Mouse (Mus musculus): ENCODE data around the gene Aplp2. TPM values are rescaled to one million over a fixed set of nuclear protein-coding genes. Genes with fewer than 3 reads are reported as not detected.
A peak's percentile ranks its signal among the peaks of the same experiment; 100 is the strongest.

Gene Aplp2
- polyA plus RNA-seq, 2 experiments: 202 to 228 TPM

- WGBS: 43% methylated on average over 10 of the region's 10 CpGs
- Histone ChIP-seq H3K27ac (replicated peaks; ENCODE audit: low read depth, low read length) (no peak overlapping the region), H3K27me3 (ENCODE audit: control insufficient read depth, insufficient read depth, low read length) (no peaks in the 10 kb centered on the region), H3K4me2 (replicated peaks; ENCODE audit: low read depth, low read length, severe bottlenecking) (no peak overlapping the region), H3K4me1 (ENCODE audit: control insufficient read depth, insufficient read depth, low read length) (peaks cover 13% of the 10 kb centered on the region), H3K36me3 (ENCODE audit: control insufficient read depth, insufficient read depth, low read length) (peaks cover 11% of the 10 kb centered on the region), H3K9ac (ENCODE audit: low read depth, low read length, severe bottlenecking) (no peak overlapping the region), H3K9me3 (ENCODE audit: control insufficient read depth, low read length) (no peaks in the 10 kb centered on the region), H3K4me3 (replicated peaks; ENCODE audit: low read length) (no peak overlapping the region)
- ATAC-seq (ENCODE audit: low FRiP score, low read depth) (no peak), DNase-seq (ENCODE audit: low spot score) (peak; percentile 28)
- TF ChIP-seq POLR2A (IDR thresholded peaks at IDR 0.05; ENCODE audit: borderline replicate concordance, extremely low read depth, insufficient read depth, insufficient read length): no peak
These were observed 30.1 kb downstream of the Aplp2 start for GRCm38 (mm10) chr9:31181291-31182085.

GRCm38 (mm10) chr9:31177692-31178091 lies 33.9 kb downstream of the Aplp2 start:
- H3K36me3 ChIP-seq (ENCODE audit: control insufficient read depth, insufficient read depth, low read length): peaks cover 28% of the 10 kb centered on the region
- no peak overlapping the region for H3K4me2 ChIP-seq (replicated peaks; ENCODE audit: low read depth, low read length, severe bottlenecking)
- WGBS: 89% methylated on average over 6 of the region's 6 CpGs
- no peak overlapping the region for H3K9ac ChIP-seq (ENCODE audit: low read depth, low read length, severe bottlenecking)
- TF ChIP-seq POLR2A (IDR thresholded peaks at IDR 0.05; ENCODE audit: borderline replicate concordance, extremely low read depth, insufficient read depth, insufficient read length): no peak
- no peak overlapping the region for H3K4me3 ChIP-seq (replicated peaks; ENCODE audit: low read length)
- no peaks in the 10 kb centered on the region for H3K9me3 ChIP-seq (ENCODE audit: control insufficient read depth, low read length)
- peaks cover 18% of the 10 kb centered on the region for H3K4me1 ChIP-seq (ENCODE audit: control insufficient read depth, insufficient read depth, low read length)
- ATAC-seq (ENCODE audit: low FRiP score, low read depth) (no peak), DNase-seq (ENCODE audit: low spot score) (no peak)
- no peaks in the 10 kb centered on the region for H3K27me3 ChIP-seq (ENCODE audit: control insufficient read depth, insufficient read depth, low read length)
- H3K27ac ChIP-seq (replicated peaks; ENCODE audit: low read depth, low read length): no peak overlapping the region

GRCm38 (mm10) chr9:31176379-31177130 lies 35.1 kb downstream of the Aplp2 start:
- peak; percentile 48 for DNase-seq (ENCODE audit: low spot score)
- TF ChIP-seq POLR2A (IDR thresholded peaks at IDR 0.05; ENCODE audit: borderline replicate concordance, extremely low read depth, insufficient read depth, insufficient read length): no peak
- no peaks in the 10 kb centered on the region for H3K27me3 ChIP-seq (ENCODE audit: control insufficient read depth, insufficient read depth, low read length)
- peaks cover 28% of the 10 kb centered on the region for H3K36me3 ChIP-seq (ENCODE audit: control insufficient read depth, insufficient read depth, low read length)
- no peak overlapping the region for H3K27ac ChIP-seq (replicated peaks; ENCODE audit: low read depth, low read length)
- 84% methylated on average over 8 of the region's 8 CpGs for WGBS
- no peaks in the 10 kb centered on the region for H3K9me3 ChIP-seq (ENCODE audit: control insufficient read depth, low read length)
- H3K4me2 ChIP-seq (replicated peaks; ENCODE audit: low read depth, low read length, severe bottlenecking): no peak overlapping the region
- H3K4me3 ChIP-seq (replicated peaks; ENCODE audit: low read length): no peak overlapping the region
- no peak for ATAC-seq (ENCODE audit: low FRiP score, low read depth)
- H3K4me1 ChIP-seq (ENCODE audit: control insufficient read depth, insufficient read depth, low read length): peaks cover 11% of the 10 kb centered on the region; the same call in 1 of the 2 replicates
- H3K9ac ChIP-seq (ENCODE audit: low read depth, low read length, severe bottlenecking): no peak overlapping the region

GRCm38 (mm10) chr9:31175978-31176377 lies 35.6 kb downstream of the Aplp2 start:
- 70% methylated on average over 3 of the region's 3 CpGs for WGBS
- peaks cover 33% of the 10 kb centered on the region for H3K36me3 ChIP-seq (ENCODE audit: control insufficient read depth, insufficient read depth, low read length)
- H3K4me1 ChIP-seq (ENCODE audit: control insufficient read depth, insufficient read depth, low read length): peaks cover 6% of the 10 kb centered on the region; the same call in 1 of the 2 replicates

GRCm38 (mm10) chr9:31175346-31175745 lies 36.3 kb downstream of the Aplp2 start:
- TF ChIP-seq POLR2A (IDR thresholded peaks at IDR 0.05; ENCODE audit: borderline replicate concordance, extremely low read depth, insufficient read depth, insufficient read length): no peak
- DNase-seq (ENCODE audit: low spot score): no peak
- Histone ChIP-seq H3K27me3 (ENCODE audit: control insufficient read depth, insufficient read depth, low read length) (no peaks in the 10 kb centered on the region), H3K4me2 (replicated peaks; ENCODE audit: low read depth, low read length, severe bottlenecking) (no peak overlapping the region), H3K9me3 (ENCODE audit: control insufficient read depth, low read length) (no peaks in the 10 kb centered on the region), H3K27ac (replicated peaks; ENCODE audit: low read depth, low read length) (no peak overlapping the region), H3K4me1 (ENCODE audit: control insufficient read depth, insufficient read depth, low read length) (peaks cover 6% of the 10 kb centered on the region; the same call in 1 of the 2 replicates), H3K36me3 (ENCODE audit: control insufficient read depth, insufficient read depth, low read length) (peaks cover 36% of the 10 kb centered on the region), H3K9ac (ENCODE audit: low read depth, low read length, severe bottlenecking) (no peak overlapping the region), H3K4me3 (replicated peaks; ENCODE audit: low read length) (no peak overlapping the region)
- 94% methylated on average over 6 of the region's 6 CpGs for WGBS
- ATAC-seq (ENCODE audit: low FRiP score, low read depth): no peak

More at GRCm38 (mm10) chr9:31175978-31176377, 35.6 kb downstream of the Aplp2 start:
- DNase-seq (ENCODE audit: low spot score) (no peak), ATAC-seq (ENCODE audit: low FRiP score, low read depth) (no peak)
- H3K9me3 ChIP-seq (ENCODE audit: control insufficient read depth, low read length): no peaks in the 10 kb centered on the region
- H3K27me3 ChIP-seq (ENCODE audit: control insufficient read depth, insufficient read depth, low read length): no peaks in the 10 kb centered on the region
- H3K4me2 ChIP-seq (replicated peaks; ENCODE audit: low read depth, low read length, severe bottlenecking): no peak overlapping the region
- TF ChIP-seq POLR2A (IDR thresholded peaks at IDR 0.05; ENCODE audit: borderline replicate concordance, extremely low read depth, insufficient read depth, insufficient read length): no peak
- H3K9ac ChIP-seq (ENCODE audit: low read depth, low read length, severe bottlenecking): no peak overlapping the region
- H3K27ac ChIP-seq (replicated peaks; ENCODE audit: low read depth, low read length): no peak overlapping the region
- H3K4me3 ChIP-seq (replicated peaks; ENCODE audit: low read length): no peak overlapping the region

All from limb, embryonic 14.5 days (tissue).